Mouse (Mus musculus) ES-E14 (cell line): ENCODE results near the gene Adgrv1.

ENCODE experiments used
- HCFC1 ChIP-seq: IDR thresholded peaks from 2 replicates; pipeline ENCODE4 v1.6.1; 2012; ENCODE audit warnings: low read length, inconsistent platforms, borderline replicate concordance; ENCODE audit not compliant: insufficient read depth
- MAFK ChIP-seq: IDR thresholded peaks from 2 replicates; pipeline ENCODE4 v1.6.1; 2014; ENCODE audit warnings: mild to moderate bottlenecking, low read depth, low read length, inconsistent platforms; ENCODE audit not compliant: insufficient read depth
- ZC3H11A ChIP-seq: IDR thresholded peaks from 2 replicates; pipeline ENCODE4 v1.6.1; 2012; ENCODE audit warnings: low read depth, mild to moderate bottlenecking, inconsistent platforms, low read length, borderline replicate concordance
- ZNF384 ChIP-seq: IDR thresholded peaks from 2 replicates; pipeline ENCODE4 v1.6.1; 2012; ENCODE audit warnings: low read depth, low read length, inconsistent platforms

DNA sequence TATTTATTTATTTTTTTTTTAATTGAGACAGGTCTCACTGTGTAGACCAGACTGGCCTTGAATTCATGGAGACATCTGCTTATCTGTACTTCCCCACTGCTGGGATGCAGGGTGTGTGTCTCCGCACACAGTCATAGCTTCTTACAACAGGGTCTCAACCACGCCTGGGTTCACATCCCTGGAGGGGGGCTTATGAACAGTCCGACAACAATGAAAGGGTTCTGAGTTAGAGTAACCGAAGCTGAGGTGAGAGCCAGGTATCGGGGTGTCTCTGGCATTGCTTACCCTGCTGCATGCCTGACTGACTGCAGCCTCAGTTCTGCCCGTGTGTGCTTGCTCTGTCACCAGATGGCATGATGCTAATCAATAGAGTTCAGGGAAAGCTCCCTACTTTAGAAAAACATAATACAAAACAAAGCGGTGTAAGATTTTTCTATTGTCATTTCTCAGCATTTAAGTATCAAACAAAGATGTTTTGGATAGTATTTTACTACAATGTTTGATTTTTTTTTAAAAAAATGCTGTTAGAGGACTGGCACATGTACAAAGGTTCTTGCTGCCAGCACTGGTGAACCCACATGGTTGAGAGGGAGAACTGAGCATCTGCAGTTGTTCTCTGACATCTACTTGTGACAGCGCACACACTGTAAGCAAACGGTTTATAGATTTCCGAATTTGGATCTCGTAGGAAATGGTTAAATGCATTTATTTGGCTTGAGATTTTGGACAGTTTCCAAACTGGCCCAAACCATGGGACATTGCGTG is 30.8 kb upstream of the Adgrv1 start:
- no peak for TF ChIP-seq ZC3H11A
- no peak for TF ChIP-seq ZNF384
- no peak for TF ChIP-seq HCFC1
- TF ChIP-seq MAFK, result no peak
